Mouse (Mus musculus) CD4-positive helper T cell, adult 2 months (primary cell): ENCODE measurements around the gene Lpcat2.

ENCODE experiments used
- DNase-seq: peaks from one replicate; pipeline ENCODE4 v3.0.0-alpha.2; 2012; ENCODE audit warnings: low read depth, missing footprints, low spot score

Lpcat2 gene

DNA sequence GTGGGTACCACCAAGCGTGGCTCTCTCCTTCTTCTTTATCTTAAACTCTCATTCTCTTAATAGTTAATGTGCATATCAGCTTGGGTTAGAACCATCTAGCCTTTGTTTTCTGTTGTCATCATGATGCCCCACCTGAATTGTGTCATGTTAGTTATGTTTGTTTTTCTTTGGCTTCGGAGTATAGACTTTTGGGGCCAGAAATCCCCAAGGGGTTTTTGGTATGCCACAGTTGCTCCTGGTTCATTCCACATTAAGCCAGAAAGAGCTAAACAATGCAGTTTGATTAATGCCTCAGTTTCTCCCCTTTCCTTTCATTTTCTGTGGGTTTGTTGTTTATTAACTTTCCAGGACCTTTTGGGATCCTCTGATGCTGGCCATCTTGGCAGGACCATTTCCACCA is 53.3 kb downstream of the Lpcat2 start:
- DNase-seq: no peak

GRCm38 (mm10) chr8:92911477-92911876 is 56.3 kb downstream of the Lpcat2 start:
- DNase-seq: no peak

- DNase-seq: no peak
These were observed 58.3 kb downstream of the Lpcat2 start for GRCm38 (mm10) chr8:92913396-92913795.

- no peak for DNase-seq
These were observed 60.9 kb downstream of the Lpcat2 start for GRCm38 (mm10) chr8:92916082-92916481.

DNA sequence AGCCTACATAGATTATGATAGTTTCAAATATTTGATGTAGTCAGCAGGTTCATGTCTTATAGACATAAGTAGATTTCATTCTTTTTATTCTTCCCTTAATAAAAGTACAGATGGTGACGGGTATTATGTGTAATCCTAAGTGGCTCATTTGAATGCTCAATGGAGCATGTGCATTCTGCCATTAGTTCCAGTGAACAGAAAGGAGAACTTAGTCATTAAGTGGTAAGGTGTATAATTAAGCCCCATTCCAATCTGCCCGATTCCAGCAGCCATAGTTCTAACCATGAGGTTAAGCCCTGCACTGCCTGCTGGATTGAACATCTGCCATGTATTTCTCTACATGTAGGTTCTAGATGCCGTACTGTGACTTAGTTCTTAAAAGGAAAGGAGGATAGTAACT is 66.6 kb downstream of the Lpcat2 start:
- DNase-seq: no peak

DNA sequence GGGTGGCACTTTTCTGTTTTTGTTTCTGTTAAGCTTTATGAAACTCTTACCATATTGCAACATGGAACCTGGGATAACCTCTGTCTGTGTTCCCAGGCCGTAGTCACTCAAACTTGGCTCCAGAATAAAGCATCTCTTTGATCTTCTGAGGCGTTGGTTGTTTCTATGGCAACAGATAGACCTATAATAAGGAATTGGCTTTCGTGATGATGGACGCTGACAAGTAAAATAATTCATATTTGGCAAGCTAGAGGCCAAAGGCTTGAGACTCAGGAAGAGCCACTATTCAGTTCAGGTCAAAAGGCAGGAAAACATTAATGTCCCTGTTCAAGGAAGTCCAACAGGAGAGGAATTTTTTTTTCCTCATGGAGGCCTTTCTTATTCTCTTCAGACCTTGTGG is 73.8 kb downstream of the Lpcat2 start:
- DNase-seq: no peak

GRCm38 (mm10) chr8:92938056-92938455 is 82.9 kb downstream of the Lpcat2 start:
- DNase-seq: no peak

GRCm38 (mm10) chr8:92949071-92949470 is 93.9 kb downstream of the Lpcat2 start:
- DNase-seq: no peak

DNA sequence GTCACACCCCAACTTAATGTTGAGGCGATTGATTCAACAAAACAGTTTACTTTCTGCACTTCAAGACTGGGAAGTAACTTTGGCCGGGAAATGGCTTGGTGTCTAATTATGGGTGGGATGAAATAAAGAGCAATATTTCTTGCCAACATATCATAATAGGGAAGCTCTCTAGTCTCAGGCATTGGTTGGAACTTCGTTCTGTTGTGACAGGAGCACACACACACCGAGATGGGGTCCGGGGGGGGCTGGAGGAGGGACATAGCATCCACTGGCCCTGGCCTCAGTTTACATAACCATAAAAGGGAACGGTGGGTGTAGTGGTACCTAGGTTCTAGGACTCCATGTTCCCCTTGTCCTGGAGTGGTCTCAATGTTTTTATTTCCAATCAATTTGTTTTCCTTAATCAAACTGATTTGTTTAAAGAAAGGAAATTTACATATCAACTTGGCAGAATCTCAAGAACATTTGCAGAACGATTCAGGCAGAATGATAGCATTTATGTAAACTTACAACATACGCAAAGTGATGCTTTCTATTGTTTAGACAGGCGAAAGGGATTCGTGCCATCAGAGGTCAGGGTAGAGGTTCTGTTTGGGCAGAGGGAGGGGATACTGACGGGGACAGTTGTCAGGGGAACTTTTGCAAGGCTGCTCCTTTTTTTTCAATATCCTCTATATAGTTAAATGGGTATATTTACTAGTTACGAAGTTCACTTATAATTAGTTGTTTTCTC is 95.7 kb downstream of the Lpcat2 start:
- no peak for DNase-seq

- no peak for DNase-seq
These were observed 98.9 kb downstream of the Lpcat2 start for GRCm38 (mm10) chr8:92954044-92954443.

DNA sequence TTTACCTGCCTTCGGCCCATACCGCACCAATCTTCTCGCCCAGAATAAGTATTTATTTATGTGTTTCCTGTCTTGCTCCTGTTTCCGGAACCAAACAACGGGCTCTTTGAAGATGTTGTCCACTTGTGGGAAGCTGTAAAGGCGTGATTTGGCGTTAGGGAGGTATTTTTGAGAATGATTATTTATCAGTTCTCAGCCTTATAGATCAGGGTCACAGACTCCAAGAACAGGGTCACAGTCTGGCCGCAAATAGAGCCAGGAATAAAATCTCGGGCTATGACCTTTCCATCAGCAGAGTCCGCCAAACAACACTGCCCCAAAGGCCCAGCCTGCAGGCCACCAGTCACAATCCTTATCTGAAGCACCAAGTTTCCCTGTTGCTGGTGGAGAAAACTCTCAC is 104.6 kb downstream of the Lpcat2 start, which contains the start of gene Slc6a2:
Slc6a2 (plus strand) TSS at position 301 of the 400 bp plus-strand sequence.
- DNase-seq: no peak

DNA sequence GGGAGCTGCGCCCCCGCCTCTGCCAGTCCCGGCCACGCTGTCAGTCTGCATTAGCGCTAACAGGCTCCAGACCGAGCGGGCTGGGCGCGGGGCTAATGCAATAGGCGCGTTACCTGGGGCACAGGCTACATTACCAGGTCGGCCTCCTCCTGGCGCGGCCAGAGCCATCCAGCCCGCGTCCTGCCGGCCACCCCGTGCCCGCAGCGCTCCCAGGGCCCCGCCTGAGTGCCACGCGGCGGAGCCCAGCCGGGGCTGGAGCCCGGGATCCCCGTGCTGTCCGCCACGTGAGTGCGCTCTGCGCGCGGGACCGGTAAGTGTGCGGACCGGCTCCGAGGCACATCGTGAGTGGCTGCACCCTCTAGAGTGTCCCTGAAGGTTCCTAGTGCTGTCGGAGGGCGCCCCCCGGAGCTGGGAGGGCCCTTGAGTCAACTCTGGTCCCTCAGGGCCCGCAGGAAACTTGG is 105.3 kb downstream of the Lpcat2 start:
- no peak for DNase-seq

DNA sequence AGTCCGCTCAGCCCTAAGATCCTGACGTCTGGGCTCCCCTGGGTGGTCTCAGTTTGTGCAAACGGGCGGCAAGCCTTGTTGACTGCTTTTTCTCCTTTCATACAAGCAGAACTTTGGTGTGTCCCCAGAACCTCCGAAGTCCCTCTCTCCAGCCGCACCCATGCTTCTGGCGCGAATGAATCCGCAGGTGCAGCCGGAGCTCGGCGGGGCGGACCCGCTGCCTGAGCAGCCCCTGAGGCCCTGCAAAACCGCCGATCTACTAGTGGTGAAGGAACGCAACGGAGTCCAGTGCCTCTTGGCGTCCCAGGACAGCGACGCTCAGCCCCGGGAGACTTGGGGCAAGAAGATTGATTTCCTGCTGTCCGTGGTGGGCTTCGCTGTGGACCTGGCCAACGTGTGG is 105.9 kb downstream of the Lpcat2 start:
- no peak for DNase-seq

GRCm38 (mm10) chr8:92964556-92964955 is 109.4 kb downstream of the Lpcat2 start:
- DNase-seq: no peak
